ENCODE assay signal across 8 mouse cellular contexts in genomic region chr11:120643601-120643987, GRCm38 (mm10). TPM values are rescaled to one million over a fixed set of nuclear protein-coding genes. Genes with fewer than 3 reads are reported as not detected.
A peak's percentile ranks its signal among the peaks of the same experiment; 100 is the strongest.
DNase-seq lines count a peak whose midpoint lies in the region; ATAC-seq and TF ChIP-seq lines count a peak whose summit lies in the region.

TSS of gene Pycr1 (minus strand) at chr11:120643769.

- peak within 1 kb of the TSS; percentile 43 for H3K4me3 ChIP-seq in forebrain, embryonic 11.5 days (ENCODE audit: low read depth, low read length)
- peak within 1 kb of the TSS; percentile 52 for H3K4me3 ChIP-seq in heart, postnatal 0 days (ENCODE audit: low read depth, low read length)
- H3K4me3 ChIP-seq in liver, embryonic 16.5 days (ENCODE audit: low read depth, low read length), result peak within 1 kb of the TSS; percentile 61
- H3K4me3 ChIP-seq in neural tube, embryonic 13.5 days, result peak within 1 kb of the TSS; percentile 49
- peak within 1 kb of the TSS; percentile 54 for H3K4me3 ChIP-seq in testis, adult 2 months (ENCODE audit: control insufficient read depth, low read depth, low read length)

- H3K27ac ChIP-seq in forebrain, embryonic 11.5 days (ENCODE audit: low read depth, low read length), result no peak within 1 kb of the TSS
- no peak within 1 kb of the TSS for H3K27ac ChIP-seq in heart, postnatal 0 days (ENCODE audit: low read depth)
- H3K27ac ChIP-seq in liver, embryonic 16.5 days (ENCODE audit: low read length), result no peak within 1 kb of the TSS
- peak within 1 kb of the TSS; percentile 34; the same call in 1 of the 2 replicates for H3K27ac ChIP-seq in neural tube, embryonic 13.5 days (replicated peaks)
- no peak within 1 kb of the TSS for H3K27ac ChIP-seq in testis, adult 2 months (ENCODE audit: control insufficient read depth, insufficient read depth, low read depth, low read length)

- H3K36me3 ChIP-seq in forebrain, embryonic 11.5 days (ENCODE audit: control insufficient read depth, insufficient read depth, low read length), result no peaks in the 10 kb centered on the region
- H3K36me3 ChIP-seq in heart, postnatal 0 days (replicated peaks; ENCODE audit: control insufficient read depth, insufficient read depth, low read length), result no peaks in the 10 kb centered on the region
- H3K36me3 ChIP-seq in liver, embryonic 16.5 days (ENCODE audit: control insufficient read depth, insufficient read depth), result no peaks in the 10 kb centered on the region
- H3K36me3 ChIP-seq in neural tube, embryonic 13.5 days, result no peaks in the 10 kb centered on the region
- no peaks in the 10 kb centered on the region for H3K36me3 ChIP-seq in testis, adult 2 months (ENCODE audit: control insufficient read depth, insufficient read depth, low read length)

- no peaks in the 10 kb centered on the region for H3K27me3 ChIP-seq in forebrain, embryonic 11.5 days (ENCODE audit: control insufficient read depth, insufficient read depth, low read length)
- H3K27me3 ChIP-seq in heart, postnatal 0 days (ENCODE audit: control insufficient read depth, insufficient read depth, low read length), result no peaks in the 10 kb centered on the region
- peaks cover 7% of the 10 kb centered on the region for H3K27me3 ChIP-seq in liver, embryonic 16.5 days (ENCODE audit: control insufficient read depth, insufficient read depth, low read depth, low read length)
- H3K27me3 ChIP-seq in neural tube, embryonic 13.5 days, result 0 out of 2 replicates have a peak, but pooled peaks cover 4% of the 10 kb centered on the region
- 0 out of 2 replicates have a peak, but pooled peaks cover 2% of the 10 kb centered on the region for H3K27me3 ChIP-seq in testis, adult 2 months (ENCODE audit: control insufficient read depth, insufficient read depth, low read length)

- TF ChIP-seq EP300 in heart, postnatal 0 days (IDR thresholded peaks at IDR 0.05; ENCODE audit: low read depth), result no peak

- ATAC-seq in forebrain, embryonic 11.5 days (replicated peaks; ENCODE audit: low FRiP score), result peak; percentile 100
- peak; percentile 91 for ATAC-seq in heart, postnatal 0 days (ENCODE audit: insufficient read depth, low read depth)
- ATAC-seq in liver, embryonic 16.5 days (ENCODE audit: low read depth), result peak; percentile 100
- peak; percentile 99 for ATAC-seq in neural tube, embryonic 13.5 days (ENCODE audit: low read depth)

- peak within 1 kb of the TSS; percentile 79 for H3K9ac ChIP-seq in forebrain, embryonic 11.5 days (ENCODE audit: low read length)
- peak within 1 kb of the TSS; percentile 62 for H3K9ac ChIP-seq in heart, postnatal 0 days (replicated peaks; ENCODE audit: low read depth, low read length)
- peak within 1 kb of the TSS; percentile 67 for H3K9ac ChIP-seq in liver, embryonic 16.5 days (ENCODE audit: low read depth, low read length)
- H3K9ac ChIP-seq in neural tube, embryonic 13.5 days, result peak within 1 kb of the TSS; percentile 78

- peak within 1 kb of the TSS; percentile 78 for H3K4me2 ChIP-seq in forebrain, embryonic 11.5 days (ENCODE audit: low read depth, low read length, severe bottlenecking)
- H3K4me2 ChIP-seq in heart, postnatal 0 days (ENCODE audit: low read depth, low read length), result peak within 1 kb of the TSS; percentile 95
- H3K4me2 ChIP-seq in liver, embryonic 16.5 days (ENCODE audit: low read depth, low read length), result peak within 1 kb of the TSS; percentile 93
- peak within 1 kb of the TSS; percentile 82 for H3K4me2 ChIP-seq in neural tube, embryonic 13.5 days

- H3K9me3 ChIP-seq in forebrain, embryonic 11.5 days (ENCODE audit: control insufficient read depth, low read length), result no peaks in the 10 kb centered on the region
- no peaks in the 10 kb centered on the region for H3K9me3 ChIP-seq in heart, postnatal 0 days (replicated peaks; ENCODE audit: control insufficient read depth, low read length)
- no peaks in the 10 kb centered on the region for H3K9me3 ChIP-seq in liver, embryonic 16.5 days (replicated peaks; ENCODE audit: control insufficient read depth, low read length)
- H3K9me3 ChIP-seq in neural tube, embryonic 13.5 days, result no peaks in the 10 kb centered on the region

- peaks cover 13% of the 10 kb centered on the region; the same call in 1 of the 2 replicates for H3K4me1 ChIP-seq in forebrain, embryonic 11.5 days (replicated peaks; ENCODE audit: control insufficient read depth, insufficient read depth, low read length)
- peaks cover 23% of the 10 kb centered on the region for H3K4me1 ChIP-seq in heart, postnatal 0 days (ENCODE audit: control insufficient read depth, insufficient read depth)
- H3K4me1 ChIP-seq in liver, embryonic 16.5 days (ENCODE audit: control insufficient read depth, low read depth, low read length), result peaks cover 18% of the 10 kb centered on the region
- H3K4me1 ChIP-seq in neural tube, embryonic 13.5 days (replicated peaks), result peaks cover 27% of the 10 kb centered on the region
- peaks cover 17% of the 10 kb centered on the region for H3K4me1 ChIP-seq in testis, adult 2 months (ENCODE audit: control insufficient read depth, insufficient read depth, low read length)

- WGBS in forebrain, embryonic 11.5 days, result 0% methylated on average over 15 of the region's 15 CpGs
- WGBS in heart, postnatal 0 days, result 0% methylated on average over 15 of the region's 15 CpGs
- under 1% methylated on average over 15 of the region's 15 CpGs for WGBS in liver, embryonic 16.5 days (ENCODE audit: insufficient replicate concordance)
- 0% methylated on average over 15 of the region's 15 CpGs for WGBS in neural tube, embryonic 13.5 days

- no peak for TF ChIP-seq POLR2A in testis, adult 2 months (IDR thresholded peaks at IDR 0.05; ENCODE audit: control insufficient read depth, low read depth, low read length)

- DNase-seq in CD8-positive naive resting alpha-beta T cell, adult 2 months (ENCODE audit: low read depth in 2 of 2, low spot score in 2 of 2), result peak; percentile 82 to 87
- peak; percentile 86 for DNase-seq in c-Kit-positive CD71-negative TER-119-negative erythroid progenitor cells, embryonic 14.5 days (ENCODE audit: low read depth)
- DNase-seq in forebrain, embryonic 11.5 days (ENCODE audit: low spot score), result peak; percentile 96
- peak; percentile 91 for DNase-seq in heart, postnatal 0 days (ENCODE audit: low spot score)
- peak; percentile 93 to 96 for DNase-seq in kidney, postnatal 4 days

- TF ChIP-seq CTCF in heart, postnatal 0 days (IDR thresholded peaks at IDR 0.05; ENCODE audit: low read depth), result no peak
- TF ChIP-seq CTCF in testis, adult 2 months (IDR thresholded peaks at IDR 0.05; ENCODE audit: control insufficient read depth, insufficient read depth, insufficient replicate concordance, low read depth, low read length), result no peak

RNA-seq across cellular contexts. Expression of gene Pycr1, which starts in this region (rescaled TPM):
- 33.7 and 36.9 TPM in 2 replicates for polyA plus RNA-seq in forebrain, embryonic 11.5 days (2014; fragmentation: Nextera tagmentation; extraction: Ambion mirVana)
- total RNA-seq in heart, postnatal 0 days (2014; rRNA removed; ENCODE audit: low replicate concordance), result 2.1 and 5.8 TPM in 2 replicates
- 6.3 and 6.5 TPM in 2 replicates for polyA plus RNA-seq in heart, postnatal 0 days (2015; fragmentation: Nextera tagmentation; extraction: Ambion mirVana)
- 4.8 and 5.1 TPM in 2 replicates for polyA plus RNA-seq in liver, embryonic 16.5 days (2015; fragmentation: Nextera tagmentation; extraction: Ambion mirVana)
- polyA plus RNA-seq in neural tube, embryonic 13.5 days (2015; fragmentation: Nextera tagmentation; extraction: Ambion mirVana), result 24.7 and 24.8 TPM in 2 replicates
- polyA plus RNA-seq in testis, adult 2 months (2012; rRNA removed), result 0.98 and 1.5 TPM in 2 replicates
